Mouse (Mus musculus) inflammation-experienced regulatory T-cells, adult 6 months (primary cell): ENCODE results near the gene Crtc1. TPM values are rescaled to one million over a fixed set of nuclear protein-coding genes. Genes with fewer than 3 reads are reported as not detected.

Source experiments
- ATAC-seq: one replicate; pipeline ENCODE4 v1.8.0; 2017
- polyA plus RNA-seq, 3 experiments: library from polyadenylated mRNA; unstranded; fragments of 100-300 nt; shearing (Covaris generic); gene quantifications; one replicate each; pipeline ENCODE4 v1.2.1; 2017

Gene Crtc1
- polyA plus RNA-seq, 3 experiments from 2014 or later = 5.0 to 8.7 (median 7.2) TPM

GRCm38 (mm10) chr8:70383287-70383686, 56.1 kb downstream of the Crtc1 start:
- ATAC-seq = peak; percentile 77

GRCm38 (mm10) chr8:70380069-70380468, 59.3 kb downstream of the Crtc1 start:
- no peak for ATAC-seq

- ATAC-seq = no peak
Measured at GRCm38 (mm10) chr8:70377049-70377448, 62.3 kb downstream of the Crtc1 start.

- no peak for ATAC-seq
Measured at GRCm38 (mm10) chr8:70376275-70376741, 63.1 kb downstream of the Crtc1 start.

GRCm38 (mm10) chr8:70375212-70375859, 64.0 kb downstream of the Crtc1 start:
- ATAC-seq = no peak

- ATAC-seq = no peak
Measured at GRCm38 (mm10) chr8:70374318-70374927, 65.0 kb downstream of the Crtc1 start.

GRCm38 (mm10) chr8:70373397-70374317, 65.7 kb downstream of the Crtc1 start, which contains the start of gene Comp:
Gene Comp, plus strand, starts transcription at chr8:70373558.
- no peak for ATAC-seq

- no peak for ATAC-seq
Measured at GRCm38 (mm10) chr8:70371951-70372350, 67.4 kb downstream of the Crtc1 start.

- ATAC-seq = no peak
Measured at GRCm38 (mm10) chr8:70370476-70370875, 68.9 kb downstream of the Crtc1 start.

- no peak for ATAC-seq
Measured at GRCm38 (mm10) chr8:70366588-70366987, 72.8 kb downstream of the Crtc1 start.

- no peak for ATAC-seq
Measured at GRCm38 (mm10) chr8:70364066-70364465, 75.3 kb downstream of the Crtc1 start.

GRCm38 (mm10) chr8:70361484-70362032, 77.8 kb downstream of the Crtc1 start:
- ATAC-seq = no peak

- no peak for ATAC-seq
Measured at GRCm38 (mm10) chr8:70360769-70361168, 78.6 kb downstream of the Crtc1 start.

- no peak for ATAC-seq
Measured at GRCm38 (mm10) chr8:70359411-70359810, 80.0 kb downstream of the Crtc1 start.

GRCm38 (mm10) chr8:70356111-70356510, 83.3 kb downstream of the Crtc1 start:
- no peak for ATAC-seq

- ATAC-seq = no peak
Measured at GRCm38 (mm10) chr8:70354004-70354403, 85.4 kb downstream of the Crtc1 start.

- peak; percentile 84 for ATAC-seq
Measured at GRCm38 (mm10) chr8:70353194-70353817, 86.1 kb downstream of the Crtc1 start, which contains the start of gene Upf1. Gene Upf1, minus strand, starts transcription at chr8:70353278.

GRCm38 (mm10) chr8:70352657-70353151, 86.7 kb downstream of the Crtc1 start:
- peak; percentile 41 for ATAC-seq

GRCm38 (mm10) chr8:70352000-70352384, 87.4 kb downstream of the Crtc1 start:
- no peak for ATAC-seq

GRCm38 (mm10) chr8:70351035-70351999, 88.1 kb downstream of the Crtc1 start:
- no peak for ATAC-seq
